Mouse (Mus musculus) G1E (cell line): ENCODE data around the gene Mvd. TPM values are rescaled to one million over a fixed set of nuclear protein-coding genes. Genes with fewer than 3 reads are reported as not detected.

Source experiments
- ATAC-seq: 2 replicates; pipeline ENCODE4 v1.8.0; 2016; ENCODE audit warnings: mild to moderate bottlenecking; ENCODE audit not compliant: insufficient number of reproducible peaks, poor library complexity, low FRiP score, severe bottlenecking; ENCODE audit errors: extremely low read depth
- DNase-seq: peaks from one replicate; pipeline ENCODE4 v3.0.0; 2012; ENCODE audit warnings: low spot score
- H3K27me3 ChIP-seq: 2 replicates; pipeline ENCODE4 v1.6.1; 2012; ENCODE audit warnings: mild to moderate bottlenecking, low read length, inconsistent platforms; ENCODE audit not compliant: insufficient read depth
- H3K36me3 ChIP-seq: replicated peaks from 2 replicates; pipeline ENCODE3; 2012; ENCODE audit warnings: mild to moderate bottlenecking, inconsistent platforms
- H3K4me1 ChIP-seq: 2 replicates; pipeline ENCODE4 v1.6.1; 2012; ENCODE audit warnings: low read depth, low read length, inconsistent platforms, mixed read lengths; ENCODE audit not compliant: insufficient read depth
- H3K4me3 ChIP-seq: 2 replicates; pipeline ENCODE4 v1.5.1; 2012; ENCODE audit warnings: low read depth, mild to moderate bottlenecking, inconsistent platforms, low read length, moderate library complexity, mixed read lengths
- H3K9me3 ChIP-seq: replicated peaks from 2 replicates; pipeline ENCODE4 v1.6.1; 2012; ENCODE audit warnings: inconsistent platforms
- CTCF ChIP-seq: IDR thresholded peaks from 2 replicates; pipeline ENCODE4 v1.5.1; 2012; ENCODE audit warnings: low read depth, low read length, inconsistent platforms, mixed read lengths
- GATA1 ChIP-seq: IDR thresholded peaks from 2 replicates; pipeline ENCODE4 v1.6.1; 2012; ENCODE audit warnings: borderline replicate concordance, low read length, inconsistent platforms, mixed read lengths
- GATA2 ChIP-seq: IDR thresholded peaks from 2 replicates; pipeline ENCODE4 v1.6.1; 2012; ENCODE audit warnings: low read depth, low read length, inconsistent platforms, borderline replicate concordance
- POLR2AphosphoS5 ChIP-seq: IDR thresholded peaks from 2 replicates; pipeline ENCODE4 v1.6.1; 2012; ENCODE audit warnings: low read depth, low read length, inconsistent platforms; ENCODE audit not compliant: insufficient replicate concordance
- TAL1 ChIP-seq: conservative IDR thresholded peaks from 2 replicates; pipeline ENCODE4 v1.6.1; 2012; ENCODE audit warnings: low read depth, low read length, inconsistent platforms, mixed read lengths
- polyA plus RNA-seq: library from polyadenylated mRNA; stranded (reverse); fragments of >175 nt; gene quantifications from 2 replicates; pipeline ENCODE4 v1.2.3, GENCODE M21; 2012
- total RNA-seq, 2 experiments: library from RNA; stranded (forward) in 1 of 2; stranded (reverse) in 1 of 2; fragments of 200-1000 nt in 1 of 2; fragments of >200 nt in 1 of 2; fragmentation: Nextera tagmentation in 1 of 2; gene quantifications; 2 replicates each; pipeline ENCODE4 v1.2.3; 2014 to 2017

The Mvd gene
- total and polyA plus RNA-seq, 3 experiments: 3.1 to 33.3 (median 25.8) TPM

DNA sequence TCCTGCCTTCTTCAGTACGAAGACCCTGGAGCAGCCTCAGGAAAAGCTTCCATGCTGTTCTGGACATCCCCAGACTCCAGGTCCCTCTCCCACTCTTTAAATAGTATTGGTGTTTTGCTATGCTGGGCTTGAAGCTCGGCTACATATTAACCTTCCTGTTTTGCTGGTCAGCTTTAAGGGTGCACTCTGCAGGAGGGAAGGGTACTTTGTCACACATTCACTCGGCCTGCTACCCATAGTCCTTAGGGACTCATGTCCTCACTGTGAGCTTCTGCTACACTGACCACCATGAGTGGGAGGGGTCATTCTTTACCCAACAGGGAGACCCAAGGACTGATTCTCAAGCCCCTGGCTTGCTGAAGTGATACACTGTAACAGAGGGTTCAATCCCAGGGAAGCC, 12.6 kb downstream of the Mvd start:
- TF ChIP-seq GATA2 (no peak), POLR2AphosphoS5 (no peak), TAL1 (no peak), CTCF (no peak), GATA1 (no peak)
- Histone ChIP-seq H3K4me1 (peaks cover 66% of the 10 kb centered on the region), H3K4me3 (no peak overlapping the region; the same call in 1 of the 2 replicates), H3K9me3 (peaks cover 3% of the 10 kb centered on the region), H3K27me3 (no peaks in the 10 kb centered on the region), H3K36me3 (peaks cover 73% of the 10 kb centered on the region)
- ATAC-seq (no peak), DNase-seq (no peak)

DNA sequence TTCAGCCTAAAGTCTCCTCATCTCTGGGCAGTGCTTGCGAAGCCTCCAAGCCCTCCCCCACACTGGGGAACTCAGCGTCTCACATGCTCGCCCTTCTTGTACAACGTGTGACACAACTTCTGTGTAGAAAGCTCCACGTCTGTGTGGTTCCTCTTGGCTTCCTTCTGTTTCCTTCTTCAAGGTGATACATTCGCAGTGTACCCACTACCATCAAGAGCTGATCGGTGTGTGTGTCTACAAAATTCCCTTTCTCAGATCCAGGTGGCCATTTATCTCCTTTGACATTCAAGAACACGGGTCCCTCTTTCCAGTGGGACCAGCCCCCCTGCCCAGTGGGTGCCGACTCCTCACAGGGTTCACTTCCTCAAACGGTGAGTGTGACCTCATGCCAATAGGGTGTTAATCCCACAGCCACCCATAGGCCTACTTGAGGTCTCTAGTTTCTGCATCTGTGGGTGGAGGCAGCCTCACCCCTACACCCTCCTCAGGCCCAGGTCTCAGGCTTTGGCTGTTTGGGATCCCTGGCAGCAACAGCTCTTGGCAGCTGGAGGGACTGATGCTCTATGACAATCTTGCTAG, 13.1 kb downstream of the Mvd start:
- Histone ChIP-seq H3K9me3 (no peaks in the 10 kb centered on the region), H3K36me3 (peaks cover 73% of the 10 kb centered on the region), H3K27me3 (no peaks in the 10 kb centered on the region), H3K4me3 (no peak overlapping the region; the same call in 1 of the 2 replicates), H3K4me1 (peaks cover 66% of the 10 kb centered on the region)
- peak; percentile 36; the same call in 1 of the 2 replicates for ATAC-seq
- TF ChIP-seq POLR2AphosphoS5 (no peak), GATA1 (no peak), CTCF (no peak), TAL1 (no peak), GATA2 (no peak)
- DNase-seq: peak; percentile 72

DNA sequence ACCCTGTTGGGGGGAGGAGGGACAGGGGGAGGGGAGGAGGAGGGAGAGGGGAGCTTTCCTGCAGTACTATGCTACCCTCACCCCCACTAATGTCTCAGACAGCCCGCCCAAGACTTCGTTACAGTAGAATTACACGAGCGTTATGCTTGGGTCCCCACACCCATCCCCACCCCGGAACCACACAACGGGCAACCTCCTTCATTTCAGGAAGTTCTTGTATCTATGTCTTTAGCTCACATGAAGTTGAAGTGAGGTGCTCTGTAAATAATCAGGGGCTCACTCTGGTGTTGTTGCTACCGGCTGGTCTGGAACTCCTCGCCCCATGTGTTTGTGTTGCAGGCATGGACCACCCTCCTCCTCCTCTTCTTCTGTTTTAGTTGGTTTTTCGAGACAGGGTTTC, 15.1 kb downstream of the Mvd start:
- H3K27me3 ChIP-seq: peaks cover 2% of the 10 kb centered on the region; the same call in 1 of the 2 replicates
- TF ChIP-seq CTCF (no peak), POLR2AphosphoS5 (no peak), TAL1 (no peak), GATA1 (no peak), GATA2 (no peak)
- H3K36me3 ChIP-seq: peaks cover 73% of the 10 kb centered on the region
- no peak for DNase-seq
- H3K4me3 ChIP-seq: no peak overlapping the region
- peaks cover 55% of the 10 kb centered on the region for H3K4me1 ChIP-seq
- no peak for ATAC-seq
- no peaks in the 10 kb centered on the region for H3K9me3 ChIP-seq

GRCm38 (mm10) chr8:122427607-122428006, 15.6 kb downstream of the Mvd start:
- Histone ChIP-seq H3K4me1 (peaks cover 50% of the 10 kb centered on the region), H3K4me3 (no peak overlapping the region), H3K9me3 (no peaks in the 10 kb centered on the region), H3K36me3 (peaks cover 75% of the 10 kb centered on the region), H3K27me3 (peaks cover 5% of the 10 kb centered on the region; the same call in 1 of the 2 replicates)
- ATAC-seq (no peak), DNase-seq (no peak)
- TF ChIP-seq GATA1: no peak
- TF ChIP-seq GATA2: no peak
- TF ChIP-seq CTCF: no peak
- TF ChIP-seq POLR2AphosphoS5: no peak
- no peak for TF ChIP-seq TAL1

DNA sequence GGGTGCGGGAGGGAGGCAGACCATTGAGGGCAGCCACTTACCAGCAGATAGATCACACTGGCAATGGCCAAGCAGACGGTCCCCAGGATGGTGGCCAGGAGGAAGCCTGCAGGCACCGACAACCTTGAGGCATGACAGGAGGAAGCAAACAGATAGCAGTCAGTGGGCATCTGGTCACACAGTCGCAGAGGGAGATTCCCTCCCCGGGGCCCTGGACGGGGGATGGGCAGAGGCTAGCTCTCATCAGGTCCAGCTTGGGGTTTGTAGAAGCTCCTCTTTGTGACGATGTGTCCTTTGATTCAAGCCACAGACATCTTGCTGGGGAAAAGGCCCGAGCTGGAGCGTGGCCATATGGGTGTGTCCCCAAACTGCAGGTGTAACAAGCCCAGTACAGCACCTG, 17.1 kb downstream of the Mvd start:
- DNase-seq: no peak
- no peak overlapping the region for H3K4me3 ChIP-seq
- no peaks in the 10 kb centered on the region for H3K9me3 ChIP-seq
- H3K4me1 ChIP-seq: peaks cover 36% of the 10 kb centered on the region
- H3K36me3 ChIP-seq: peaks cover 84% of the 10 kb centered on the region
- TF ChIP-seq POLR2AphosphoS5 (no peak), GATA1 (no peak), CTCF (no peak), GATA2 (no peak)
- ATAC-seq: no peak
- peaks cover 7% of the 10 kb centered on the region; the same call in 1 of the 2 replicates for H3K27me3 ChIP-seq

GRCm38 (mm10) chr8:122423659-122424058, 19.6 kb downstream of the Mvd start:
- ATAC-seq (no peak), DNase-seq (no peak)
- peaks cover 80% of the 10 kb centered on the region for H3K36me3 ChIP-seq
- no peak overlapping the region for H3K4me3 ChIP-seq
- peaks cover 19% of the 10 kb centered on the region for H3K4me1 ChIP-seq
- no peaks in the 10 kb centered on the region for H3K9me3 ChIP-seq
- H3K27me3 ChIP-seq: peaks cover 7% of the 10 kb centered on the region; the same call in 1 of the 2 replicates
- no peak for TF ChIP-seq CTCF
- no peak for TF ChIP-seq GATA1
- TF ChIP-seq POLR2AphosphoS5: no peak
- TF ChIP-seq GATA2: no peak
- TF ChIP-seq TAL1: no peak
